Mouse (Mus musculus) urinary bladder, postnatal 4 days (tissue): ENCODE results near the gene Focad.
"Not testable (repeated sequence)": the region's sequence is repeated elsewhere in the genome, so short reads cannot be mapped to it uniquely, and the experiment has no call there.

Experiments
- DNase-seq, 2 experiments: peaks; one replicate each; pipeline ENCODE4 v3.0.0; 2021 to 2022; ENCODE audit warnings: low spot score in 2 of 2

Focad gene

DNA sequence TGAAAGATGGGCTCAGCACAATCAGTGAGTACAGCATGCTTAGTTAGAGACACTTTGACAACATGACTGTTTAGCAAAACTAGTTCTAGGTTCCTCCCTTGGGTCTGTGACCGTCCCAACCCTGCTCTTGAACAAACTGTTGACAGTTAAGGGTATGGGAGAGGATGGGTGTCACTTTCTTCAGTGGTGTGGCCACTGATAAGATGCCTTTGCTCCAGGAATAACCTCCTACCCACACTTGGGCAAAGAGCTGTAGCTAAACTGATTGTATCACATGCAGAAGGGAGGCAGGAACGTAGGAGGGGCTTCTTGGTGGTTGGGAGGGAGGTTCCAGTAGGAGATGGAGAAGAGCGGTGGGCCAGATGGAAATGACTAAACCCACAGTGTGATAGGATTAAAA is 213.3 kb downstream of the Focad start:
- DNase-seq, result no peak

DNA sequence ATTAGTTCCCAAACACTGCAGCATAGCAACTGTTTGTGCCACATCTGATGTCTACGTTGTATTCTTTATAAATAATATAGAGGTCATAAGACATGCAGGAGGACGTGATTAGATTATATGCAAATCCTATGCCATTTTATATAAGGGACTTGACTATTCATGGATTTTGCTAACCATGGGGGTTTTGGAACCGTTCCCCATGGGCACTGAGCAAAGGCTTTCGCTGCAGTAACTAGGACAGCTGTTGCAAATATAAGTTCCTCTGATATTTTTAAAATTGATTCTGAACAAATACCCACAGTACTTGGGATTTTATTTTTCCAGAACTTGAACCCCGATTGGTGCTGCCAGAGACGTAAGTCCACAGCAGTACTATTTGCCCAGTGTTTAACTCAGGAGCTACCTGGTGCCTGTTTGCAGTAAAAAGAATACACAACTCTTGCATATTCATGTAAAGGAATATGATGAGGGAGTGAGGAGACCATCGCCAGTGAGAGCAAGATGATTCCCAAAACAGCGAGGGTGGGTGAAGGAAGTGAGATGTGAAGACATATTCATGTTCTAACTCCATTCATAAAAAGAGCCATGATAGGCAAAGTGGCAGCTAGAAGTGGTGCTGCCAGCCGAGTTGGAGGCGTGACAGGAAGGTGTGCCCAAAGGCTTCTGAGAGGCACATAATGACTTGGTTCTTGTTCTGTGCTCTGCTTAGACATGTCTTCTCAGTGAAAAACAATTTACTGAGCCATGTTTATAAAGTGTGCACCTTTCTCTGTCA is 214.1 kb downstream of the Focad start:
- DNase-seq, result no peak

DNA sequence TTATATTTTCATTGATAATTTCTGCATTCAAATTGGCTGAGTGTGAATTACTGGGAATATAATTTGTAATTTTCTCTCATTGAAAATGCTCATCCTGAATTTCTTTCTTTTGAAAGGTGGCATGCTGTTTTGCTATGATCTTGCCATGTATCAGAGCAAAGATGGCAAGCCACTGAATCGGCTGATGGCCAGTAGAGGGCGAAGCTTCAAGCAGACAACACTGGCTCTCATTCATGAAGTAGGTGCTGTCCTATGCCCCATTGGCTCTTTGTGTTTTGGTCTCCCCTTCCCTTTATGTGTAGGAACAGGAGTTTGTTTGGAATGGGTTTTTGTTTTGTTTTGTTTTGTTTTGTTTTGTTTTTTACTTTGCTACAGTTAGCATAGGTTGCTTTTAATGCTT is 215.2 kb downstream of the Focad start:
- DNase-seq, result no peak

DNA sequence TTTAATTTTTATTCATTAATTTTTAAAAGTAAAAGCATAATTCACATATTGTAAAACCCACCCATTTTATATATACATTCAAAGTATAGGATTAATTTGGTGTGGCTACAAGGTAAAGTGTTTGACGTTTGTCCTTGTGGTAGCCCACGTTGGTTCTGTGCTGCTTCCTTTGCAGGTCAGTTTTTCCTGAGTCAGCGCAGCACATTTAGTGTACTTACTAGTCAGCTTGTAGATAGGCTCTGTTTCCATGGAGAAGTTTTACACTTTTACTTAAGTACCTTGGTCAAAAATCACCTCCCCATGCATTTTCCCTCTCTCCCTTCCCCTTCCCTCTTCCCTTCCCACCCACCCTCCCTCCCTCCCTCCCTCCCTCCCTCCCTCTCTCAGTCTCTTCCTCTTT is 220.5 kb downstream of the Focad start:
- no peak for DNase-seq

DNA sequence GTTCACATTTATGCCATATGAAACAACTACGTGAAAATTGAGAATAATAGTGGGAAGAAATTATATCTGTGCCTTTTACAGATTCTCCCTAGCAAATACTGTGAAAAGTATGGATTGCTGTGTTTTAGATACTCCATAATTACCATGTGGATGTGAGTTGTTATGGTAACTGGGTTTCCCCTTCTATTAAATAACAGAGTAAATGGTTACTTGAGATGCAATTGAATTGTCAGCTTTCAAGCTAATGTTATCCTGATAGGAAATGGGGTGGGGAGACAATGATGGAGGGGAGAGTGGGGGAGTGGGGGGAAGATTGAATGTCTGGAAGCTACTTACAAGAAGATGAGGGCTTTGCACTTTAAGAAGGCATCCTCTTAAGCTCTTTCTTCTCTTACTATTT is 225.6 kb downstream of the Focad start:
- no peak for DNase-seq

DNA sequence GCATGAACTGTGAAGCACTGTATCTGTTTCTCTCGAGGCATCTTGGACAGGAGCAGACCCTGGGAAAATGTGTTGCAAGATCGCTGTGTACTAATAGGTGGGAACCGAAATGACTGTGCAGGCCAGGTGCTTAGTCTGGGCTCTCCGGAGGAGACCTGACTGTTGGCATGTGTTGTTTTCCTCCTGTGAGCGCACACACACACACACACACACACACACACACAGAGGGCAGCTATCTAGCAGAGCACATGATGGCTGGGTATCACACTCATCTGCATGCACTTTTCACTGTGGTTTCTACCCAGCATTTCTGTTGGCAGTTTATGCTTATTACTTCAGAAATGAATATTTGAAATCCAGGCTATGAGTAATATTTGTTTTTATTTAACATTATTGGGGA is 231.0 kb downstream of the Focad start:
- DNase-seq, result no peak

DNA sequence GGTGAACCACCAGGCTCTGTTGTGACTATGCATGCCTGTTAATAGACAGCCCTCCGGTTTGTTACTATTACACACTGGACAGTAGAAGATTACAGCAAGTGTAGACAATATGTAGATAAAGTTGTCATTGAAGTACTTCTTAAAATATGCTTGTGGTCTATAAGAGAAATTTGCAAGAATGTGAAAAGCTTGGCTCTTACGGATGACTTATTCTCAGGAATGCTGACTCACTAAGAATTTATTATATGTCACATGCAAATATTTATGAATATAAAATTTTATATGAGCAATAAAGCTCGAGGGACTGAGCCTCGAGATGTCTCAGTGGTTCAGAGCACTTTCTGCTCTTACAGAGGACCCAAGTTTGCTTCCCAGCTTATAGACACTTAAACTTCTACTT is 240.1 kb downstream of the Focad start:
- no peak for DNase-seq

DNA sequence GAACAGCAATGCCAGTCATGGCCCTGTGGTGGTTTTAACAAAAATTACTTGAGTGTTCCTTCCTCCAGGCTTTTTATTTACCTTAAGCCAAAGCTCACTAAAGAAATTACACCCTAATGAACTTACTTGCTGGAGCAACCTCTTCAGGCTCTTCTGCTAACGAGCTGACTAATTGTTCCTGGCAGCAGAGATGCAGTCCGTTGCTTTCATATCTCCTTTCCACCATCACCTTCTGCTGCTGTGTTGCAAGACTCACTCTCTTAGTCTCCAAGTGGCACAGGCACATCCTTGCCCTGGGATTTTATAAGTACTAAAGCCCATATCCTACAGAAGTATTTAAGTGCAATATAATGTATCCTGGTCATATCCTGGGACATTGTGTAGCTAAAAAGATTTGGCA is 242.3 kb downstream of the Focad start:
- DNase-seq, result no peak

DNA sequence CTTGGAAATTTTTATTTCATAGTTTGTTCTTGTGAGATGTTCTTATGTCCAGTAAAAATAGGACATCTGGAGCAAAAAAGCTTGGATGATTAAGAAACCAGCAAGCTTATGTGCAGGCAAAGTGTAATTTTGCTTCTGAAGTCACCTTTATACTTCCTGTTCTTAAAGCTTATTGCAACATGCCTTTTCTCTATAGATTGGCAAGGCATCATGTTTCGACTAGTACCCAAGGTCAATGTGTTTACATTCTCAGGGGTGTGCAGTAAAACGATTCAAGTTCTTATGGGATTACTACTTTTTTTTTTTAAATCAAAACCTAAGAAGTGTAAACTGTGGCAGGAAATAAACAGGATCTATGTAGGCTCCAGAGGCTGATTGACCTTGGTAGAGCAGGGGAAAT is 242.9 kb downstream of the Focad start:
- no peak for DNase-seq

DNA sequence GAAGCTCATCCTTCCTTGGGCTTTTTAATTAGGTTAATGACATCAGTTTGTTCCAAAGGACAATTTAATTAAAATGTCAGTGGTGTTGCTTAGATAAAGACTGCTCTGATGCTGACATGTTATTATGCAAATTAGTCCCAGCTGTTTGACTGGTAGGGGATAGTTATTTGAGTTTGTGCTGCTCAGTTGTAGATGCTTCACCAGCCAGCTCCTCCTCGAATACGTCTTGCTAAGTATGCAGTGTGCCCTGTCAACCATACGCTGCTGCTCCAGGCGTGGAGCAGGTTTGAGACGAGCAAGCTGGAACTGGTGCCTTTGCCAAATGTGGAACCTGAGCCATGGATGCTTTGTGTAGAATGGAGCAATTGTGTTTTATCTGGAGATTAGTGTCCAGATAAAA is 243.7 kb downstream of the Focad start:
- no peak for DNase-seq

DNA sequence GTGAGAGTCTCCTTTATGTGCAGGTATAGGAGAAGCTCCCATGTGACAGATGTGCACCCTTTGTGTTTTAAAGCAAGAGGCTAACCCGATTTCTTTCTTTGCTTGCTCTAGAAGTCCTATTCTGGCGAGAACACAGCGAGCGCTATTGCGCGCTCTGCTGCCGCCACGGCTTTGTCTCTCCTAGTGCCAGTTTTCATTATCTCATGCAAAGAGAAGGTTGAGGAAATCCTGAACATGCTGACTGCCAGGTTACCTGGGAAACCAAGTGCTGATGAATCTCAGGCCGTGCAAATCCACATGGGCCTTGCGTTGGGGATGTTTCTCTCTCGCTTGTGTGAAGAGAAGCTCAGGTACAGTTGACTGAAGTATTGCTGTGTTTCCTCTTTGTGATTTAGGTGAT is 250.0 kb downstream of the Focad start:
- no peak for DNase-seq

DNA sequence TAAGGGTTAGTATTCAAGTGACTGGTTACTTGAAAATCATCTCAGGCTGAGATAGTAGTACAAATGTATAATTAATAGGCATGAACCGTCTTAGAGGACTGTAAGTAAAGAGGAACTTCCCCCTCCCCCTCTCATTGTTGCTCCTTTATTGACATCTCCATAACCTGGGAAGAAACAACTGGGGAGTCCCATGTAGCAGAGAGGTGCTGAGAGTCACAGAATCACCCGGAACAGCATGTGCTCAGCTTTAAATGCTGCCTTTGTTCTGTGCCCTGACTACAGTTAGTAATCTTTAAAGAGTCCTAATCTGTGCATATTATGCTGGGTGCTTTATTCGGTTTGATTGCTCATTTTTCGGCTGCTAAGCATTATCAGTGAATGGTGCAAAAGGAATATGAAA is 250.6 kb downstream of the Focad start:
- no peak for DNase-seq

DNA sequence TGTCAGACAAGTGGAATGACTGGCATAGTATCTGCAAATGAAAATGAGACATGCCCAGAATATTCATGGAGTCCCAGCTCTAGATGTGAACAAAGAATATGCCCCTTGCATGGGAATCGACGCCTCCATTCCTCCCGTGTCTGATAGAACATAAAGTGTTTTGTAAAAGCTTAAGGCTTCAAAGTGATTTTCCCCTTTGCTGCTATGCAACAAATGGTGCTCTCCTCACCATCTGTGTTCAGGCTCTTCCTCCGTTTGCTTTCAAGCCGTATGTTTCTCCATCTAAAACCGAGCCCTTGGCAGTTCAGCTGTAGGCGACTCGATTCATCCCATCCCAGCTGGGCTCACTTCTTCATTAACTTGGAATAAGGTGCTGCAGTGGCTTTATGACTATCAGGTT is 251.5 kb downstream of the Focad start:
- DNase-seq, result no peak

DNA sequence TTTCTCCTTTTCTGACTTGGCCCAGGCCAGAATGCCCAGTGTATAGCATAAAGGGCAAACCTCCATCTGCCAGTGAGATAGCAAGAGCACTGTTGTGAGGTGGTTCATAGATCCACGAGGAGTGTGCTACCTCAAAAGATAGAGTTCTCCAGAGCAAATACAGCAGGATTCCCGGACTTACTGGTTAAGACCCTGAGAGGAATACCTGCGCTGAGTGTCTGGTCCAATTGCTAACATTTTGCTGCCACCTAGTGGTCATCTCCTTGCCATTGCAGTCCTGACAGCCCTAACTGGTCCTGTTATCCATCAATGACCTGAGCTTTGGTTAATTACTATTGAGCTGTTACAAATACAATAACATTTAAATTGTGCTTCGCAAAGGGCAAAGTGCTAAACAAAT is 256.5 kb downstream of the Focad start:
- no peak for DNase-seq

DNA sequence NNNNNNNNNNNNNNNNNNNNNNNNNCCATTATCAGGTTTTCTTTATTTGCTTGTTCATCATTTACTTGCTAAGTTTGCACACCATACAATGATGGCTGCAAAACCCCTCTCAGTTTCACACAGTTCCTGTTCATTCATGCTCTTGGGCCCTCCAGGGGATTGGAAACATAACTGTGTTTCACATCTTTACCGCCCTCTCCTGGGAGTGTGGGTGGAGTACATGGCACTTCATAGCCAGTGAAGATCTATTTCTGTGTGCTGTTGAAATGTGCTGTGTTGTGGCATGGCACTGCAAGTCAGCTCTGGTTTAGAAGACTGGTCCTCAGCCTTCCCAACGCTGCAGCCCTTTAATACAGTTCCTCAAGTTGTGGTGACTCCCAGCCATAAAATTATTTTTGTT is 262.2 kb downstream of the Focad start:
- no peak for DNase-seq

DNA sequence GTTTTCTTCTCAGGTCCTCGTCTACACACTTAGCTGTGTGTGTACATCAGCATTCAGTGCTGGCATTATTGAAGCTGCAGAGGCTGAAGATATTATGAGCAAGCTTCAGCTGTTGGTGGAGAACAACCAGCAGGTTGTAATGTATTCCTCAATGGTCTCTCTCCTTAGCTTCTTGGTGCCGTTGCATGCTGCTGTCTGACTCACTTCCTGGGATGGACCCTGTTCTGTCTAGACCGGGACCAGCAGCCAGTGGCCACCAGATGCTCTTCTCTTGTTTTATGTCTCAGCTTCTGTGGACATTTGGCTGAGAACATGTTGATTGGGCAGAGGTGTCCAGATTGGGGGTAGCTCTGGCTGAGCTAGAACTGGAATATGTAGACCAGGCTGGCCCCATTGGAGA is 263.0 kb downstream of the Focad start:
- DNase-seq, result no peak

DNA sequence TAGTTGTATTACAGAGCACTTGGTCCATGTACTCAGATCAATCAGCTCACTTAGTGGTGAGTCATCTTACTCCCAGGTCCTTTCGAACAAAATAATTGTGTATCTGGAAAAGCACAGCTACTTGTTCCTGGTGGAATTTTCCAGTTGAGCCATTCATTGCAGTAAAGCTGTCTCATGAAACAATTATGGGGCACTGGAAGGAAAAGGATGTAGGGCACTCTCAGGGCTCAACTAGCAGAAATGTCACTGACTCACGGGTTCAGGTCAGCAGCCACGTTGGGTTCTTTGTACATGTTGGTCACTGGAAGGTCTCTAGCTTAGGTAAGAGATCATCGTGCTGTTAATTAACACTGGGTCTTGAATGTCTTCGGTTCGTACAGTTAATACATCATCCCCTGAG is 275.5 kb downstream of the Focad start:
- DNase-seq, result no peak

DNA sequence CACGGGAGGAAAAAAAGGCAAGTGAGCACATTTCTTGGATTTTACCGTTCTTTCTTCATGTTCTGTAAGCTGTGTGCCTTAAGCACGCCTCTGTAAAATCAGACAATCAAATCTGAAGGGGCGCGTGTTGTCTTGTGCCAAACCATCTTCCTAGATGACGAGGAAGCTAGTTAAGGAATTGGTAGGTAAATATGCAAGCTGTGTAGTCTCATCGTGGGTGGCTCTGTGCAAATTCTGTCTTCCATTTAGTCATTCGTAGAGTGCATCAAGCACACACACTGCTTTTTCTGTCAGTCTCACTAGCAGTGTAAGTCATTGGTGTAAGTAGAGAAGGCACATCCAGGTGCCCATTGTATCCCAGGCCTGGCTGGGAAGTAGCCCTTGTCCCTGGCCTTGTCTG is 276.4 kb downstream of the Focad start:
- DNase-seq, result no peak

DNA sequence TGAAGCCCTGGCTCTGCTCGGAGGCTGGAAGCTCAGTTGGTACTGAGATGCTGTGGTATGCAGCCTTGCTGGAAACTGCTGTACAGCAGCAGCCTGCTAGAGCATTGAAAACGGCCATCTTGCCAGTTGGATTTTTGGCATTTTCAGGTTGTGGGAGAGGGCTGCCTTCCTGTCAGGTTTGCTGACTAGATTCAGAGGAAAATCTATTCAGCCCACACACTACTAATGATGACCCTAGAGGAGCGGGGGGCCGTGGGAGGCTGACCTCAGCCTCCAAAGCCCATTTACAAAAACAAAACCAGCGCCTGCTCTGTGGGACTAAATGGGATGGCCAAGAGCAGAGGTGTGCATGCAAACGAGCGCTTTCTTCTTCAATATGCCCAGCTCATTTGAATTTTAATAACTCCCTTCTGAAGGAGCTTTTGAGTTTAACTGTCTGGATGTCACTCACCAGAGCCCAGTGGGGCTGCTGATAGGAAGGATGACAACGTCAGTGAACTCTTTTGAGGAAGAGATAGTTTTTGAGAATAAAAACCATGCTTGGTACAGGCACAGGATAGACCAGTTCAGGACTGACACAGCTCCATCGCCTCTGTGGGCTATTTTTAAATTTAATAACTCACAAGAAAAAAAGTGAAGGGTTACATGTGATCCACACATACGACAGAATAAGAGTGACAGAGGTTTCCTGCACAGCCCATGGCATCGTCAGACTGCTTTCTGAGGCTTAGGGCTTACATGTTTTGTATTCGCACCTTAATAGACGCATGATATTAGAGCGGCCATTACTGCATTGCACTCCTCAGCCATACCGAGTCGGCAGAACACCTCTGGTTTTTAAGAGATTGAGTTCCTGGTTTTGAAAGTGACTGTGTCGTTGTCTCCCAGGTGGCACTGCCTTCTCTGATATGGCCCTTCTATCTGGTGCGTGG is 278.1 kb downstream of the Focad start:
- DNase-seq, result no peak

DNA sequence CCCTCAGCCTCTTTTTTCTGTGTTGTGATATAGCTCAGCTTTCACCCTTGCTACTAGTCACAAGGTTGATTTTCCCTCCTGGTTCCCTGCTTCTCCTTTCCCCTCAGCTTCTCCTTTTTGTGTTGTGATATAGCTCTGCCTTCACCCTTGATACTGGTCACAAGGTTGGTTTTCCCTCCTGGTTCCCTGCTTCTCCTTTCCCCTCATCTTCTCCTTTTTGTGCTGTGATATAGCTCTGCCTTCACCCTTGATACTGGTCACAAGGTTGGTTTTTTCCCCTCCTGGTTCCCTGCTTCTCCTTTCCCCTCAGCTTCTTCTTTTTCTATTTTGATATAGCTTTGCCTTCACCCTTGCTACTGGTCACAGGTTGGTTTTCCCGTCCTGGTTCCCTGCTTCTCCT is 295.6 kb downstream of the Focad start:
- no peak for DNase-seq

DNA sequence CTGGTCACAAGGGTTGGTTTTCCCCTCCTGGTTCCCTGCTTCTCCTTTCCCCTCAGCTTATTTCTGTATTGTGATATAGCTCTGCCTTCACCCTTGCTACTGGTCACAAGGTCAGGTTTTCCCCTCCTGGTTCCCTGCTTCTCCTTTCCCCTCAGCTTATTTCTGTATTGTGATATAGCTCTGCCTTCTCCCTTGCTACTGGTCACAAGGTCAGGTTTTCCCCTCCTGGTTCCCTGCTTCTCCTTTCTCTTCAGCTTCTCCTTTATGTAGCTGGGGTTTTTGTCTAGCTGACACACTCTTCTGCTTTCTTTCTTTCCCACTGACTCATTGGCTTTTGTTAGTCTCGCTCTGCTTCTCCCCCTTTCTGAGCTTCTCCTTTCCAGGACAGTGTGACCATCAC is 296.2 kb downstream of the Focad start:
- not testable (repeated sequence) for DNase-seq

DNA sequence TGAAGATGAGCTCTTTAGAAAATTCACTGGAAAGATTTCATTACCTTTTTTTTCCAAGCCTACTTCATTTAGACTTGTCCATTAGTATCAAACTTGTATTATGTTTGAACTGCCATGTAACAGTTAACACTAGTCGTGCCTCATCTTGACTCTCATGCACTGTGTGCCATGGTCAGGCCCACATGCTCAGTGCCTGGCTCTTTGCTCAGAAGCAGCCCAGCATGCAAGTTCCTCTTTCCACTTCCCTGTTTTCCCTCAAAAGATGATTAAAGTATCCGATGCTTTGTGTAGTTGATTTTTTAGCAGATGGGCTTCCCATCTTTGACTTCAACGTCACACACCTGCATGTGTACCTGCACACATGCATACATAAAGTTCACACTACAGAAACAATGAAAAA is 301.3 kb downstream of the Focad start:
- DNase-seq, result no peak

DNA sequence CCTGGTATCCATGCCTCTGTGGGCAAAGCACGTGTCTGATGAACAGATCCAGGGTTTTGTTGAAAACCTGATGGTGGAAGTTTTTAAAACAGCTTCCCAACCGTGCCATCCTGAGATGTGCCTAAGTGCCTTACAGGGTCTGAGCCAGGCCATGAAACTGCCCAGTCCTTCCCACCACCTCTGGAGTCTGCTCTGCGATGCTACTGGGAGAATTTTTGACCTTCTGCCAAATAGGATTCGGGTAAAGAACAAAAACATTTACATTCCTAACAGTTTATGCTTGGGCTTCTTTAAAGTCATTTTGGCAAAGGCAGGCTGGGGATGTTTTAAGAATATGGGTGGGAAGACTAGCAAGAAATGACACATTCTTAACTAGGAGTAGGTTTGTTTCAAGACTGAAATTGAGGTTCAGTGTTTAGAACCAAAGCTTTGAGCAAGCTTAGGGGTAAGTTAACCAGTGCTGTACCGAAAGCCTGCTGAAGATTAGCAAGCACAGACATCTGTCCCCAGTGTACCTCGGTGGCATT is 302.6 kb downstream of the Focad start:
- DNase-seq, result no peak
